Mouse (Mus musculus) neural tube, embryonic 11.5 days (tissue): ENCODE data around the gene Tm9sf1. TPM values are rescaled to one million over a fixed set of nuclear protein-coding genes. Genes with fewer than 3 reads are reported as not detected.

ENCODE experiments used
- ATAC-seq: fragments of 200-750 bp; cut with Nextera tagmentation; 2 replicates; pipeline ENCODE4 v1.8.0; 2017; ENCODE audit warnings: moderate number of reproducible peaks, mild to moderate bottlenecking, moderate TSS enrichment, moderate library complexity; ENCODE audit not compliant: insufficient read depth, low FRiP score, low TSS enrichment
- DNase-seq: peaks from one replicate; pipeline ENCODE4 v3.0.0-alpha.2; 2015; ENCODE audit warnings: low spot score
- H3K27ac ChIP-seq: fragments of 300-500 bp; sonication (generic); 2 replicates; pipeline ENCODE4 v1.5.1; 2014; ENCODE audit warnings: low read depth, mild to moderate bottlenecking, low read length
- H3K27me3 ChIP-seq: fragments of 300-500 bp; sonication (generic); 2 replicates; pipeline ENCODE4 v1.6.1; 2014; ENCODE audit warnings: mild to moderate bottlenecking, low read length, mixed read lengths; ENCODE audit not compliant: control insufficient read depth, insufficient read depth
- H3K36me3 ChIP-seq: fragments of 300-500 bp; sonication (generic); 2 replicates; pipeline ENCODE4 v1.6.1; 2014; ENCODE audit warnings: mild to moderate bottlenecking, low read length, moderate library complexity, mixed read lengths; ENCODE audit not compliant: control insufficient read depth, insufficient read depth
- H3K4me1 ChIP-seq: fragments of 300-500 bp; sonication (generic); 2 replicates; pipeline ENCODE4 v1.6.1; 2014; ENCODE audit warnings: low read length, mixed read lengths; ENCODE audit not compliant: control insufficient read depth, insufficient read depth
- H3K4me2 ChIP-seq: fragments of 300-500 bp; sonication (generic); 2 replicates; pipeline ENCODE4 v1.6.1; 2014; ENCODE audit warnings: low read depth, mild to moderate bottlenecking, moderate library complexity
- H3K4me3 ChIP-seq: fragments of 300-500 bp; sonication (generic); 2 replicates; pipeline ENCODE4 v1.5.1; 2014; ENCODE audit warnings: low read depth, low read length
- H3K9ac ChIP-seq: fragments of 300-500 bp; sonication (generic); 2 replicates; pipeline ENCODE4 v1.6.1; 2014; ENCODE audit warnings: mild to moderate bottlenecking, low read length
- H3K9me3 ChIP-seq: fragments of 300-500 bp; sonication (generic); 2 replicates; pipeline ENCODE4 v1.6.1; 2016; ENCODE audit warnings: low read length; ENCODE audit not compliant: control insufficient read depth
- WGBS: fragments of 180-500 bp; shearing (Covaris S2); extraction: QIAGEN DNeasy Blood & Tissue Kit; methylation state at CpG from one replicate; pipeline ENCODE4 v1.1.7; 2014; 5-methylcytosine and 5-hydroxymethylcytosine counted together
- polyA plus RNA-seq: library from polyadenylated mRNA; unstranded; fragments of >200 nt; fragmentation: Nextera tagmentation; extraction: Ambion mirVana; gene quantifications from 2 replicates; pipeline ENCODE4 v1.2.1, GENCODE M21; 2014

Tm9sf1 gene
- 64.2 and 65.8 TPM in 2 replicates for polyA plus RNA-seq

DNA sequence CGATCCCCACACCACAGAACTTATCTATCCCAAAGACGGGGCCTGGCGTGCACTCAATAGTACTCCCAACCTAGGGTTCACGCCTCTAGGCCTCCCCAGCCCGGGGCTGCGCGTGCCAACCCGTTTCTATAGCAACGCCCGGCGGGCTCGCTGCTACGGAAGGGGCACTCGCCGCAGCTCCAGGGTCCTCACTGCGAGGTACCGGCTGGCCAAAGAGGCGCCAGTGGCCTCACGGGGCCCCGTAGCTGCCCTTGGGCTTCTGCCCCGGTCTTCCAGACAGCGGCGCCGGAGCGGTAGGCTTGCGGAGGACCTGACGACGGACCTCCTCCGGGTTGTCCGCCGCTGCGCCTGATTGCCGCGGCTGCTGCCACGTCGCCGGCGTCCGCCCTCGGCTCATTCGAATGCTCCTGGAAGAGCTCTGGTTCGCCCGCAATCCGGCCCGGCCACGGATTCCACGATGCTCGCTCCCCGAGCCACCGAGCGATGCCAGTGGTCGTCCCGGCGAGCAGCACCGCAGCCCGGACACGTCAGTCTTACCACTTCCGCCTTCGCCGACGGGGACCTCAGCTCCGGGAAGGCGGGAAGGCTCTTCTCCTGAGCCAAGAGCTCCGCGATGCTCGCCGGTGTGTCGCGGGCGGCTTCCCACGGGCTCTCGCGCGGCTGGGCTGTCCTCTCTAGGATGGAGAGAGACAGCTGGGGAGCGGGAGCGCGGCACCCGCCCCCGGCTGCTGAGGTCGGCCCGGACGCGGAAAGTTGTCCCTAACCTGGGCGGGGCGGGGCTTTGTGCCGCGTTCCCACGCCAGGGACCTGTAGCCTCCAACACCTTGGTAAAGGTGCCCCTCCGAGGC lies at the start of gene Tm9sf1:
Gene Tm9sf1 (minus strand): TSS at position 747 of the 848 bp plus-strand sequence.
- peaks cover 15% of the 10 kb centered on the region for H3K4me1 ChIP-seq
- H3K4me3 ChIP-seq: peak within 1 kb of the TSS; percentile 94
- DNase-seq (peak; percentile 87), ATAC-seq (peak; percentile 86)
- 0 out of 2 replicates have a peak, but pooled peaks cover 3% of the 10 kb centered on the region for H3K36me3 ChIP-seq
- H3K9ac ChIP-seq: peak within 1 kb of the TSS; percentile 95
- under 1% methylated on average over 88 of the region's 89 CpGs for WGBS
- H3K9me3 ChIP-seq: no peaks in the 10 kb centered on the region
- H3K4me2 ChIP-seq: peak within 1 kb of the TSS; percentile 72
- H3K27me3 ChIP-seq: no peaks in the 10 kb centered on the region
- H3K27ac ChIP-seq: peak within 1 kb of the TSS; percentile 92

DNA sequence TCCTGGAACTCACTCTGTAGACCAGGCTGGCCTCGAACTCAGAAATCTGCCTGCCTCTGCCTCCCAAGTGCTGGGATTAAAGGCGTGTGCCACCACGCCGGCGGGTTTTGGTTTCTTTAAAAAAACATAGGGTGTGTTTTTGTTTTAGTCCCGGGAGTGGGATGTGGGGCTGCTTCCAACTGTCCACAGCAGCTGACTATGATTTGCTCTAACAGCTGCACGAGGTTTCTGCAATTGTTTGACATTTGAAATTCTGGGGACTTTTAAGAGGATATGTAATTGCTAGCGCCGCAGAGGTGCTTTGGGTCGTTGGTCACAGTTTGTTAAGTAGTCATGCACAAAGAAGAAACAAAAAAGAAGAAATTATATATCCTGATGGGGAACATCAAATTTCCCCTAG lies 45.8 kb upstream of the Tm9sf1 start:
- no peak overlapping the region for H3K4me2 ChIP-seq
- no peak overlapping the region for H3K4me3 ChIP-seq
- WGBS: 79% methylated on average over 10 of the region's 10 CpGs
- no peaks in the 10 kb centered on the region for H3K4me1 ChIP-seq
- H3K27ac ChIP-seq: no peak overlapping the region
- H3K9me3 ChIP-seq: no peaks in the 10 kb centered on the region
- no peak overlapping the region for H3K9ac ChIP-seq
- DNase-seq (no peak), ATAC-seq (no peak)
- H3K36me3 ChIP-seq: no peaks in the 10 kb centered on the region
- H3K27me3 ChIP-seq: no peaks in the 10 kb centered on the region

DNA sequence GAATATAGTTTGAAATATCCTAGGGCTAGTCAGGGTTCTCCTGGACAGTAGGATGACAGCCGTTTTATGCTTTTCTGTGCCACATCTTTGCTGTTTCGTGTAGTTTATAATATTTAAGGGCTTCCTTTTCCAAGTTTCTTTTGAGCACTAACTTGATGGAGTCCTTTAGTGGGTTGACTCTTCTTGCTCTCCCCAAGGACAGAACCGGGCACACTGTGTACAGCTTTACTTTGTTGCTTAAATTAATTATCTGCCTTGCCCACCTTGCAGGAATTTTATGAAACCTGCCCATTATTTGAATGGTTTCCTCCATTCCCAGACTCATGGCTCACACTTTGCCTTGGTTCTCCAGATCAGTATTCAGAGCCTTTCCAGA lies 38.5 kb upstream of the Tm9sf1 start:
- Histone ChIP-seq H3K4me2 (peak overlapping the region; percentile 35), H3K4me1 (0 out of 2 replicates have a peak, but pooled peaks cover 3% of the 10 kb centered on the region), H3K4me3 (peak overlapping the region; percentile 77), H3K27ac (no peak overlapping the region), H3K36me3 (0 out of 2 replicates have a peak, but pooled peaks cover 3% of the 10 kb centered on the region), H3K9ac (no peak overlapping the region), H3K9me3 (no peaks in the 10 kb centered on the region), H3K27me3 (no peaks in the 10 kb centered on the region)
- ATAC-seq (peak; percentile 33), DNase-seq (no peak)
- WGBS: 13% methylated on average over 3 of the region's 3 CpGs

DNA sequence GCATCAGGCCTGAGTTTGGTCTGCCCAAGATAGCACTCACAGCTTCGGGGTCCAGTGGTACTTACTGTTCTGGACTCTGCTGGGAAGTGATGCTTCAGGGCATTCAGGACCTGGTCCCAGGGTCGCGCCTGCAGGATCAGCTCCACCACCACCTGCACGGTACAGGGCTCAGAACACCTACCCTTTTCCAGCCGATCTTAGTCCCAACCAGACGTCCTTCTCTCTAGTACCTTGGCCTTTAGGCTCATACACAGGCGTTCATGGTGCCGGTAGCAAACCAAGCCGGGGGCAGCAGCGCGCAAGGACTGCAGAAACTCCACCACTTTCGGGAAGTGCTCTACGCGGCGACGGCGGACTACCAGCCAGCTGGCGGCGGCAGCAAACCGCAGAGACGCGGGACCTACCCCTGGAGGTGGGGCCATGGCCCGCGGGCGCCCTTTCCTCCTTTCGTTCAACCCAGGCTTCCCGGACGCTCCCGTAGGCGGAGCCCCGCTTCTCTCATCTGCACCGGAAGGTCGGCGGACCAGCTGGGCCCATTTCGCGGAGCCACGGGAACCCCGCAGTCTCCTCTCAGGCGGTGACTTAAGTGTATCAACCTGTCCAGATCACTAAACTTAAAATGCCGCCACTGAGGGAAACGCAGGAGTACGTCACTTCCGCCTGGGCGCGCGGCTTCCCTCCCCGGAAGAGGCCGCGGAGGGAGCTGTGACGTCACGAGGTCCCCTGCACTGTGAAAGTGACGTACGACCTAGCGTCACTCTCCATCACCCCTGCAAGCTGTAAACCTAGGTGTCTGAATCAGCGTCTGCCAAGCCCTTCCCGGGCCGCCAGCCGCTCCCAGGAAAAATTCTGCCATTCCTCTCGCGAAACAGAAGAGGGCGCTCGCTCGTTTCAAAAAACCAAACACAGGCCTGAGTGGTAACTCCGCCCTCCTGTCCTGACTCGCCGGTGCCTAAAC lies 37.8 kb upstream of the Tm9sf1 start, which contains the start of gene Tinf2:
Gene Tinf2 (minus strand): TSS at position 661 of the 958 bp plus-strand sequence.
- H3K27me3 ChIP-seq: no peaks in the 10 kb centered on the region
- H3K9me3 ChIP-seq: no peaks in the 10 kb centered on the region
- ATAC-seq (peak; percentile 98), DNase-seq (peak; percentile 96)
- peak within 1 kb of the TSS; percentile 77 for H3K4me3 ChIP-seq
- H3K36me3 ChIP-seq: 0 out of 2 replicates have a peak, but pooled peaks cover 3% of the 10 kb centered on the region
- H3K9ac ChIP-seq: peak within 1 kb of the TSS; percentile 68
- H3K4me1 ChIP-seq: 0 out of 2 replicates have a peak, but pooled peaks cover 3% of the 10 kb centered on the region
- H3K27ac ChIP-seq: peak within 1 kb of the TSS; percentile 67
- H3K4me2 ChIP-seq: peak within 1 kb of the TSS; percentile 86
- WGBS: under 1% methylated on average over 66 of the region's 66 CpGs

DNA sequence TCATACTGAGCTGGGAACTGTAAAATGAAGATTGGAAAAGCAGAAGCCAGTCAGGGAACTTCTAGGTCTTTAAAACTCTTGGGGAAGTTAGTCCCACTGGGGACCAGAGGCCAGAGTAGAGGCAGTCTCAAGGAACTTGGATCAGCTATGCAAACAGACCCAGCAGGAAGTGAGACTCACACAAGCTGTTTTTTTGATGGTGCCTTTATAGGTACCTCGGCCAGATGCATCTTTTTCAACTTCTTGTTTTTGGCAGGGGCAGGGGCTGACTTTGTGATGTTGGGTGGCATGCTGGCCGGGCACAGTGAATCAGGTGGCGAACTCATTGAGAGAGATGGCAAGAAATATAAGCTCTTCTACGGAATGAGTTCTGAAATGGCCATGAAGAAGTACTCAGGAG lies 34.0 kb upstream of the Tm9sf1 start:
- 0 out of 2 replicates have a peak, but pooled peaks cover 3% of the 10 kb centered on the region for H3K36me3 ChIP-seq
- no peak for ATAC-seq
- H3K27me3 ChIP-seq: no peaks in the 10 kb centered on the region
- H3K4me1 ChIP-seq: peaks cover 7% of the 10 kb centered on the region; the same call in 1 of the 2 replicates
- H3K4me3 ChIP-seq: no peak overlapping the region
- no peak overlapping the region for H3K4me2 ChIP-seq
- H3K9me3 ChIP-seq: no peaks in the 10 kb centered on the region
- H3K9ac ChIP-seq: no peak overlapping the region
- WGBS: 84% methylated on average over 4 of the region's 4 CpGs
- H3K27ac ChIP-seq: no peak overlapping the region
- DNase-seq: no peak

DNA sequence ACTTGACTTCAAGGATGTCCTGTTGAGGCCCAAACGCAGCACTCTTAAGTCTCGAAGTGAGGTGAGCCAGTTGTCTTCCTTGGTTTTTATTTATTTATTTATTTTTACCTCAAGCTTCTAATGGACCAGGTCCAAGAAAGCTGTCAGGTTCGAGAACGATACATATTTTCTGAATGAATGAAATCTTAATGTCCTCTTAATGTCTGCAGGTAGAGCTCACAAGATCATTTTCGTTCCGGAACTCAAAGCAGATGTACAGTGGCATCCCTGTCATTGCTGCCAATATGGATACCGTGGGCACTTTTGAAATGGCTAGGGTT lies 29.1 kb upstream of the Tm9sf1 start:
- Histone ChIP-seq H3K9me3 (no peaks in the 10 kb centered on the region), H3K27ac (no peak overlapping the region), H3K36me3 (no peaks in the 10 kb centered on the region), H3K27me3 (no peaks in the 10 kb centered on the region), H3K4me2 (peak overlapping the region; percentile 76), H3K4me3 (peak overlapping the region; percentile 85), H3K4me1 (peaks cover 17% of the 10 kb centered on the region; the same call in 1 of the 2 replicates), H3K9ac (peak overlapping the region; percentile 49)
- DNase-seq: no peak
- ATAC-seq: no peak
- WGBS: 86% methylated on average over 7 of the region's 7 CpGs

DNA sequence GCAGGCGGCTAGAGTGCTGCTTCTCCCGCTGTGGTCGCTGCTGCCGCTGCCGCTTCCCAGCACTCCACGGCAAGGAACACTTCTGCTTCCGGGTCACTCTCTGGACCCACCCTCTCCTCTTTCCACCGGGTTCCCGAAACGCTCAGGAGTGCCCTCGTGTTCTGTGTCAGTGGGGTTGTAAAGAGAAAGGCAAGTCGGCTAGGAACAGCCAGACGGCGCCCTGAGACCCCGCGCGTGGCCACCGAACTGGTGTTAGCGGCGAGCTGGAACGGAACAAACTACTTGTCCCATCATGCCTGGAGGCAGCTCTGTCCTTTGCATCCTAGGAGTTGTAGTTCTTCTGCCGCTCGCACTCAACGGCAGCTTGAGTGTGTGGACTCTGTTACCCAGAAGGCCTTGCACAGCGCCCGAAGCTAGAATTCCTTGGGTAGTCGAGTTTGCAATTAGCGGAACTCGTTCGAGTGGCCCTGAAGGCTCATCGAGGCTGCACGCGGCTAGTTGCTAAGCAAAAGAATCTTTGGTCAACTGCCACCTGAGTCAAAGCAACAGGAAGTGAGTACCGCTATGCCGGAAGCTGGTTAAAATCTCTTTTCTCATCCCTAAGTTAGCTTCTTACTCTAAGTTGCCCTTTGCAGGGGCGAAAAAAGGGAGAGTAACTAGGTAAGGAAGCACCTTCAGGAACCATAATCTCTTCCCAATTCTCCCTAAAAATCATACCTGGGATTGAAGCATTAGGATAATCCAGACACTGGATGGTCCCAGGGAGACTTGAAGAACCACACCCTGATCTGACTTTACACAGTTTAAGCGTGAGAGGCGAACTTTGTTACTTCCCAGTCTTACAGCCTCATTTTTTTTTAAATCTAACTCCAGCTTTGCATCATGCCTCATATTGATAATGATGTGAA lies 28.5 kb upstream of the Tm9sf1 start, which contains the start of the genes Gmpr2 and Nedd8:
Gene Gmpr2 (plus strand): TSS at position 109 of the 908 bp plus-strand sequence.
Gene Nedd8 (minus strand): TSS at position 292 of the 908 bp plus-strand sequence.
- ATAC-seq (peak; percentile 95), DNase-seq (peak; percentile 90)
- under 1% methylated on average over 38 of the region's 38 CpGs for WGBS
- peak within 1 kb of the TSS; percentile 95 for H3K4me2 ChIP-seq
- H3K27ac ChIP-seq: peak within 1 kb of the TSS; percentile 69
- peaks cover 17% of the 10 kb centered on the region; the same call in 1 of the 2 replicates for H3K4me1 ChIP-seq
- peak within 1 kb of the TSS; percentile 67 for H3K9ac ChIP-seq
- H3K27me3 ChIP-seq: no peaks in the 10 kb centered on the region
- H3K9me3 ChIP-seq: no peaks in the 10 kb centered on the region
- peak within 1 kb of the TSS; percentile 85 for H3K4me3 ChIP-seq
- no peaks in the 10 kb centered on the region for H3K36me3 ChIP-seq
